Mouse (Mus musculus) embryo, embryonic 10 days (tissue): ENCODE results near the gene Tbx5.
"Not testable (repeated sequence)": the region's sequence is repeated elsewhere in the genome, so short reads cannot be mapped to it uniquely, and the experiment has no call there.

Experiments used
- DNase-seq: peaks from one replicate; pipeline ENCODE4 v3.0.0-alpha.2; 2015; ENCODE audit warnings: low spot score

The Tbx5 gene

GRCm38 (mm10) chr5:119842701-119843393 lies 10.4 kb downstream of the Tbx5 start:
- no peak for DNase-seq

- DNase-seq: peak; percentile 42
These were observed 10.9 kb downstream of the Tbx5 start for GRCm38 (mm10) chr5:119843394-119843777.

GRCm38 (mm10) chr5:119844366-119844765 lies 11.9 kb downstream of the Tbx5 start:
- DNase-seq: peak; percentile 31

- peak; percentile 86 for DNase-seq
These were observed 12.5 kb downstream of the Tbx5 start for GRCm38 (mm10) chr5:119844994-119845393.

GRCm38 (mm10) chr5:119857052-119857451 lies 24.6 kb downstream of the Tbx5 start:
- DNase-seq: no peak

- no peak for DNase-seq
These were observed 28.8 kb downstream of the Tbx5 start for GRCm38 (mm10) chr5:119861301-119861700.

GRCm38 (mm10) chr5:119862431-119862830 lies 30.0 kb downstream of the Tbx5 start:
- no peak for DNase-seq

- DNase-seq: peak; percentile 59
These were observed 34.1 kb downstream of the Tbx5 start for GRCm38 (mm10) chr5:119866277-119867235.

- DNase-seq: no peak
These were observed 35.5 kb downstream of the Tbx5 start for GRCm38 (mm10) chr5:119867986-119868385.

- no peak for DNase-seq
These were observed 43.0 kb downstream of the Tbx5 start for GRCm38 (mm10) chr5:119875421-119875820.

- DNase-seq: no peak
These were observed 44.7 kb downstream of the Tbx5 start for GRCm38 (mm10) chr5:119877185-119877584.

- no peak for DNase-seq
These were observed 53.1 kb downstream of the Tbx5 start for GRCm38 (mm10) chr5:119885595-119885994.

- DNase-seq: no peak
These were observed 54.9 kb downstream of the Tbx5 start for GRCm38 (mm10) chr5:119887381-119887780.

GRCm38 (mm10) chr5:119891960-119892359 lies 59.5 kb downstream of the Tbx5 start:
- DNase-seq: no peak

- DNase-seq: no peak
These were observed 60.6 kb downstream of the Tbx5 start for GRCm38 (mm10) chr5:119893060-119893459.

GRCm38 (mm10) chr5:119896605-119897004 lies 64.1 kb downstream of the Tbx5 start:
- no peak for DNase-seq

- no peak for DNase-seq
These were observed 84.2 kb downstream of the Tbx5 start for GRCm38 (mm10) chr5:119916551-119917171.

- DNase-seq: not testable (repeated sequence)
These were observed 85.9 kb downstream of the Tbx5 start for GRCm38 (mm10) chr5:119918381-119918780.

GRCm38 (mm10) chr5:119920941-119921340 lies 88.5 kb downstream of the Tbx5 start:
- no peak for DNase-seq

- peak; percentile 17 for DNase-seq
These were observed 89.8 kb downstream of the Tbx5 start for GRCm38 (mm10) chr5:119922229-119922628.
